Comparison of ENCODE assay signal across 19 mouse cellular contexts in genomic region chr9:53328203-53328602, GRCm38 (mm10). TPM values are rescaled to one million over a fixed set of nuclear protein-coding genes. Genes with fewer than 3 reads are reported as not detected.
A peak's percentile ranks its signal among the peaks of the same experiment; 100 is the strongest.
DNase-seq lines count a peak whose midpoint lies in the region; ATAC-seq and TF ChIP-seq lines count a peak whose summit lies in the region.
"Had no signal": no experiment of that assay in that cellular context is flagged by ENCODE, and none has a peak within 500 bp of the region (broad histone marks: within the 10 kb centered on the region; RNA-seq: fewer than 3 reads in every experiment).

No protein-coding gene starts in this region.

- intact Hi-C loops in left cerebral cortex, postnatal 36 days (cut with DNase I): no loop called here
- intact Hi-C loops in gastrocnemius, adult 2 months (cut with DNase I): no loop called here

- H3K27ac ChIP-seq in gastrocnemius, adult 2 months: no peak overlapping the region
- H3K27ac ChIP-seq: embryonic facial prominence, embryonic 13.5 days; hindbrain, embryonic 14.5 days had no signal

- TF ChIP-seq CTCF in gastrocnemius, adult 2 months (IDR thresholded peaks at IDR 0.05): no peak

- ATAC-seq in frontal cortex, adult (ENCODE audit: low TSS enrichment): peak; percentile 95
- ATAC-seq: activated CD4-positive, CD25-positive, alpha-beta regulatory T cell, adult 4 months; forebrain, embryonic 14.5 days; Patski had no signal

- H3K4me3 ChIP-seq in gastrocnemius, adult 2 months: no peak overlapping the region
- H3K4me3 ChIP-seq: embryonic facial prominence, embryonic 13.5 days; heart, embryonic 12.5 days; hindbrain, embryonic 10.5 days had no signal

- no peak for DNase-seq in frontal cortex, postnatal 25 days (ENCODE audit: low spot score in 2 of 2)
- DNase-seq in left cerebral cortex, adult 11 months (ENCODE audit: low spot score): peak; percentile 44
- DNase-seq in left cerebral cortex, postnatal 36 days (ENCODE audit: low spot score in 2 of 2): no peak
- peak; percentile 51 for DNase-seq in right cerebral cortex, adult 18-20 months
- DNase-seq in right cerebral cortex, postnatal 14 days: no peak
- DNase-seq in telencephalon, adult 2 months (ENCODE audit: low read depth, low spot score): peak; percentile 78
- no peak for DNase-seq in gastrocnemius, adult 2 months
- DNase-seq: adrenal gland, postnatal 25 days; cerebellum, postnatal 14 days; gastrocnemius, postnatal 14 days had no signal

RNA-seq across cellular contexts. Expression of gene Exph5, which starts 26.7 kb away (rescaled TPM):
- 10 to 100 TPM; 26.8 to 29.0 TPM for total RNA-seq in left cerebral cortex, postnatal 36 days (2021)
- 1 to 10 TPM in 1 of 2 experiments, under 1 TPM in 1; 0.67 to 1.6 TPM for total RNA-seq in gastrocnemius, adult 2 months (2021)
- total RNA-seq: CH12.LX had no signal

RNA-seq across cellular contexts. Expression of gene Kdelc2, which starts 55.6 kb away (rescaled TPM):
- 1 to 10 TPM; 6.1 to 6.6 TPM for total RNA-seq in left cerebral cortex, postnatal 36 days (2021)
- 1 to 10 TPM; 4.2 to 5.4 TPM for total RNA-seq in gastrocnemius, adult 2 months (2021)
- total RNA-seq: CH12.LX had no signal

Comparison
In these comparisons a context has a peak if more than half of its experiments do, and no peak if none do; other contexts are left out.
1. DNase-seq: peak in left cerebral cortex, adult 11 months (single experiment), right cerebral cortex, adult 18-20 months (single experiment) and telencephalon, adult 2 months (single experiment); none in frontal cortex, postnatal 25 days (0 of 2), left cerebral cortex, postnatal 36 days (0 of 2), right cerebral cortex, postnatal 14 days (single experiment) and gastrocnemius, adult 2 months (single experiment).
2. RNA of gene Exph5, which starts 26.7 kb away (total RNA-seq): 26.8 to 29.0 TPM in left cerebral cortex, postnatal 36 days; 0.67 to 1.6 TPM in gastrocnemius, adult 2 months; every median in the first group is over 10 times any median in the second.